21 mouse cellular contexts compared by ENCODE assay signal in the genomic region with DNA sequence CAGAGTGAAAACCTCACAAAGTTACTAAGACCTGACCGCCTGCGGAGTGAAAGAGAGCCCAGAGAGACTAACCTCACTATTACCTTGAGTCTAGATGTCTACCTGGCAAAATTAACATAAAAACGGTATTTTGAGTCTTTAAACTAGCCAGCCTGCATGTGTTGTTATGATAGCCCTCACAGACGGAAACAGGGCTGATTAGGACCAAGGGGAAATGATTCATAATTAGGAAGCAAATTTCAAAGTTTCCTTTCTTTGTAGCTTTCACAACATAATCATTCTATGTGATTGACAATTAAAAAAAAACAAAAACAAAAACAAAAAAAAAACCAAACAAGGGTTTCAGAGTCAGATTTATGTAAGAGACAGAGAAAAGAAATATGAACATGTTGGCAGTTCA. TPM values are rescaled to one million over a fixed set of nuclear protein-coding genes. Genes with fewer than 3 reads are reported as not detected.
A peak's percentile ranks its signal among the peaks of the same experiment; 100 is the strongest.
DNase-seq lines count a peak whose midpoint lies in the region; ATAC-seq and TF ChIP-seq lines count a peak whose summit lies in the region.
"Had no signal": no experiment of that assay in that cellular context is flagged by ENCODE, and none has a peak within 500 bp of the region (broad histone marks: within the 10 kb centered on the region; RNA-seq: fewer than 3 reads in every experiment).

No protein-coding gene starts in this region.

- ATAC-seq in granulocyte monocyte progenitor cell, adult 5-6 weeks (replicated peaks; ENCODE audit: poor library complexity, severe bottlenecking): no peak
- no peak for ATAC-seq in midbrain, embryonic 13.5 days
- ATAC-seq: activated CD4-positive, CD25-positive, alpha-beta regulatory T cell, adult 4 months; CD4-positive, CD25-positive, alpha-beta regulatory T cell, adult 4 months; Patski had no signal

- H3K27me3 ChIP-seq in MEL (ENCODE audit: control insufficient read depth in 1 of 2, insufficient read depth in 2 of 2, low read length in 2 of 2): no peaks in the 10 kb centered on the region
- no peaks in the 10 kb centered on the region for H3K27me3 ChIP-seq in midbrain, embryonic 13.5 days
- H3K27me3 ChIP-seq: CH12.LX, Patski had no signal

- no peak for TF ChIP-seq RAD21 in MEL (IDR thresholded peaks at IDR 0.05; ENCODE audit: low read depth, low read length)

- no peak overlapping the region for H3K4me2 ChIP-seq in midbrain, embryonic 13.5 days (replicated peaks)

- H3K4me1 ChIP-seq in MEL (ENCODE audit: control insufficient read depth in 1 of 2, insufficient read depth in 2 of 2, low read length in 2 of 2): peaks cover 0 to 3% of the 10 kb centered on the region in 2 experiments; a peak in 1 of 4 replicates
- H3K4me1 ChIP-seq in midbrain, embryonic 13.5 days (replicated peaks): no peaks in the 10 kb centered on the region

- peaks cover 0 to 3% of the 10 kb centered on the region in 2 experiments; a peak in 2 of 4 replicates for H3K36me3 ChIP-seq in MEL (ENCODE audit: control insufficient read depth in 1 of 2, insufficient read depth in 2 of 2, low read length in 2 of 2)
- no peaks in the 10 kb centered on the region for H3K36me3 ChIP-seq in midbrain, embryonic 13.5 days
- H3K36me3 ChIP-seq: G1E had no signal

- no peak overlapping the region for H3K27ac ChIP-seq in MEL (ENCODE audit: control insufficient read depth, low read depth, low read length)
- no peak overlapping the region for H3K27ac ChIP-seq in midbrain, embryonic 13.5 days

- H3K9me3 ChIP-seq in MEL (replicated peaks; ENCODE audit: insufficient read depth, low read length): no peaks in the 10 kb centered on the region
- H3K9me3 ChIP-seq in midbrain, embryonic 13.5 days: no peaks in the 10 kb centered on the region
- H3K9me3 ChIP-seq: G1E had no signal

- TF ChIP-seq CTCF in MEL (IDR thresholded peaks at IDR 0.05 in 2 of 3, conservative IDR thresholded peaks at IDR 0.05 in 1 of 3; ENCODE audit: control insufficient read depth in 1 of 3, insufficient read depth in 1 of 3, low read depth in 2 of 3, low read length in 3 of 3, poor library complexity in 1 of 3, severe bottlenecking in 1 of 3): no peak

- peak; percentile 59 for TF ChIP-seq EP300 in MEL (IDR thresholded peaks at IDR 0.05; ENCODE audit: low read depth in 1 of 2, low read length in 2 of 2)

- 85% methylated on average over 4 of the region's 4 CpGs for WGBS in midbrain, embryonic 13.5 days

- H3K79me2 ChIP-seq in MEL (ENCODE audit: control insufficient read depth, insufficient read depth, low read length, poor library complexity): no peaks in the 10 kb centered on the region

- TF ChIP-seq POLR2A in MEL (IDR thresholded peaks at IDR 0.05; ENCODE audit: control insufficient read depth in 1 of 2, insufficient read depth in 1 of 2, low read depth in 1 of 2, low read length in 2 of 2, poor library complexity in 1 of 2): no peak

- H3K4me3 ChIP-seq in MEL (ENCODE audit: control insufficient read depth in 1 of 2, insufficient read depth in 1 of 2, low read depth in 2 of 2, low read length in 2 of 2): no peak overlapping the region
- H3K4me3 ChIP-seq in midbrain, embryonic 13.5 days (replicated peaks): no peak overlapping the region

- no peak overlapping the region for H3K9ac ChIP-seq in MEL (ENCODE audit: control insufficient read depth, low read depth, low read length, poor library complexity, severe bottlenecking)
- no peak overlapping the region for H3K9ac ChIP-seq in midbrain, embryonic 13.5 days (replicated peaks)

- DNase-seq in 416B (ENCODE audit: low read depth) (peak; percentile 23), MEL (ENCODE audit: low read depth, low spot score) (no peak)
- DNase-seq: adrenal gland, adult 2 months; adrenal gland, adult 8-10 months; adrenal gland, postnatal 10 days; adrenal gland, postnatal 14 days; adrenal gland, postnatal 25 days; adrenal gland, postnatal 36 days; B cell, adult 2 months; cerebellum, adult 11 months; cerebellum, adult 11-12 months; cerebellum, adult 18-20 months; cerebellum, adult 2 months; cerebellum, adult 8-10 months had no signal

TF ChIP-seq in MEL, 35 proteins besides CTCF, POLR2A, EP300 and RAD21:
- TF ChIP-seq UBTF (IDR thresholded peaks at IDR 0.05; ENCODE audit: borderline replicate concordance, insufficient read depth, low read depth, low read length): no peak
- TF ChIP-seq TBP (IDR thresholded peaks at IDR 0.05; ENCODE audit: low read depth, low read length): no peak
- TF ChIP-seq CHD2 (IDR thresholded peaks at IDR 0.05; ENCODE audit: low read length): no peak
- no peak for TF ChIP-seq BHLHE40 (IDR thresholded peaks at IDR 0.05; ENCODE audit: borderline replicate concordance, low read depth, low read length)
- TF ChIP-seq NELFE (IDR thresholded peaks at IDR 0.05; ENCODE audit: low read depth, low read length): no peak
- no peak for TF ChIP-seq USF2 (IDR thresholded peaks at IDR 0.05; ENCODE audit: borderline replicate concordance in 1 of 2, insufficient read depth in 1 of 2, low read depth in 1 of 2, low read length in 2 of 2)
- TF ChIP-seq SIN3A (IDR thresholded peaks at IDR 0.05; ENCODE audit: low read length): no peak
- TF ChIP-seq GATA1 (IDR thresholded peaks at IDR 0.05; ENCODE audit: low read depth, low read length): no peak
- TF ChIP-seq USF1 (IDR thresholded peaks at IDR 0.05; ENCODE audit: low read depth, low read length): no peak
- TF ChIP-seq MYC (IDR thresholded peaks at IDR 0.05; ENCODE audit: low read depth, low read length): no peak
- TF ChIP-seq MAFK (IDR thresholded peaks at IDR 0.05; ENCODE audit: borderline replicate concordance, low read depth, low read length): no peak
- TF ChIP-seq MEF2A (IDR thresholded peaks at IDR 0.05; ENCODE audit: extremely low read depth, insufficient replicate concordance, low read depth, low read length, poor library complexity, severe bottlenecking): no peak
- TF ChIP-seq MXI1 (IDR thresholded peaks at IDR 0.05; ENCODE audit: low read depth, low read length): no peak
- no peak for TF ChIP-seq KAT2A (conservative IDR thresholded peaks at IDR 0.05; ENCODE audit: low read depth, low read length)

RNA-seq across cellular contexts. Expression of gene B430305J03Rik, which starts 20.6 kb away (rescaled TPM):
- total RNA-seq in MEL (2012; rRNA removed): 0.82 and 1.2 TPM in 2 replicates
- 1 to 10 TPM in 1 of 2 experiments, not detected in 1; 4.2 TPM for polyA plus RNA-seq in MEL (2012; ENCODE audit: insufficient read depth in 1 of 2, insufficient read length in 2 of 2, low read depth in 1 of 2, low replicate concordance in 2 of 2, missing spikeins in 1 of 2)
- total RNA-seq in granulocyte monocyte progenitor cell, adult 5-6 weeks (2014; fragmentation: Nextera tagmentation): 0.06 TPM in 1 of 2 replicates, not detected in the other
- total RNA-seq in granulocyte monocyte progenitor cell, adult 5-6 weeks (2017): 0.15 and 0.34 TPM in 2 replicates
- polyA plus RNA-seq in midbrain, embryonic 13.5 days (2015; fragmentation: Nextera tagmentation; extraction: Ambion mirVana): not detected in 2 replicates
- total RNA-seq: adrenal gland, postnatal 14 days; CH12.LX had no signal
- polyA plus RNA-seq: activated CD4-positive, CD25-positive, alpha-beta regulatory T cell, adult 4 months; CD4-positive, CD25-positive, alpha-beta regulatory T cell, adult 4 months had no signal

RNA-seq across cellular contexts. Expression of gene Rap2b, which starts 24.9 kb away (rescaled TPM):
- total RNA-seq in MEL (2012; rRNA removed): 4.4 and 4.7 TPM in 2 replicates
- 1 to 10 TPM in 1 of 2 experiments, not detected in 1; 5.6 TPM for polyA plus RNA-seq in MEL (2012; ENCODE audit: insufficient read depth in 1 of 2, insufficient read length in 2 of 2, low read depth in 1 of 2, low replicate concordance in 2 of 2, missing spikeins in 1 of 2)
- total RNA-seq in granulocyte monocyte progenitor cell, adult 5-6 weeks (2014; fragmentation: Nextera tagmentation): 4.0 and 5.2 TPM in 2 replicates
- 8.1 and 10.5 TPM in 2 replicates for total RNA-seq in granulocyte monocyte progenitor cell, adult 5-6 weeks (2017)
- 11.9 and 12.0 TPM in 2 replicates for polyA plus RNA-seq in midbrain, embryonic 13.5 days (2015; fragmentation: Nextera tagmentation; extraction: Ambion mirVana)
- total RNA-seq: CH12.LX had no signal
